Mouse (Mus musculus) spleen, adult 2 months (tissue): ENCODE data around the gene Lama5.

Experiments used
- CTCF ChIP-seq: fragments of 200-500 bp; IDR thresholded peaks from 2 replicates; pipeline ENCODE4 v1.5.1; 2011; ENCODE audit warnings: mild to moderate bottlenecking, inconsistent platforms; ENCODE audit not compliant: insufficient read depth, insufficient read length, insufficient replicate concordance; ENCODE audit errors: extremely low read depth
- POLR2A ChIP-seq: fragments of 200-500 bp; IDR thresholded peaks from 2 replicates; pipeline ENCODE4 v1.6.1; 2011; ENCODE audit warnings: low read depth, low read length, inconsistent platforms

GRCm38 (mm10) chr2:180234353-180234752, 8.7 kb upstream of the Lama5 start:
- no peak for TF ChIP-seq CTCF
- no peak for TF ChIP-seq POLR2A
